Mouse (Mus musculus): ENCODE results near the gene Slc38a8.
A peak's percentile ranks its signal among the peaks of the same experiment; 100 is the strongest.

Gene Slc38a8

GRCm38 (mm10) chr8:119437506-119437905, 64.0 kb downstream of the Slc38a8 start:
- DNase-seq (ENCODE audit: low read depth): peak; percentile 7

- DNase-seq (ENCODE audit: low read depth): peak; percentile 19
Measured at GRCm38 (mm10) chr8:119436933-119437332, 64.6 kb downstream of the Slc38a8 start.

GRCm38 (mm10) chr8:119436331-119436730, 65.2 kb downstream of the Slc38a8 start:
- peak; percentile 8 for DNase-seq (ENCODE audit: low read depth)

- DNase-seq (ENCODE audit: low read depth): no peak
Measured at GRCm38 (mm10) chr8:119435527-119435926, 66.0 kb downstream of the Slc38a8 start.

GRCm38 (mm10) chr8:119434569-119434968, 66.9 kb downstream of the Slc38a8 start:
- no peak for DNase-seq (ENCODE audit: low read depth)

- no peak for DNase-seq (ENCODE audit: low read depth)
Measured at GRCm38 (mm10) chr8:119433582-119434174, 67.8 kb downstream of the Slc38a8 start, which contains the start of gene Osgin1. Osgin1 (plus strand) TSS chr8:119434124.

GRCm38 (mm10) chr8:119432372-119432771, 69.1 kb downstream of the Slc38a8 start:
- DNase-seq (ENCODE audit: low read depth): no peak

GRCm38 (mm10) chr8:119430690-119431089, 70.8 kb downstream of the Slc38a8 start:
- no peak for DNase-seq (ENCODE audit: low read depth)

- no peak for DNase-seq (ENCODE audit: low read depth)
Measured at GRCm38 (mm10) chr8:119430250-119430649, 71.2 kb downstream of the Slc38a8 start.

Measured in naive thymus-derived CD4-positive, alpha-beta T cell, adult 2 months (primary cell).